Mouse (Mus musculus): Measurements from ENCODE around the gene Rab3gap2. TPM values are rescaled to one million over a fixed set of nuclear protein-coding genes. Genes with fewer than 3 reads are reported as not detected.
A peak's percentile ranks its signal among the peaks of the same experiment; 100 is the strongest.
"Not testable (repeated sequence)": the region's sequence is repeated elsewhere in the genome, so short reads cannot be mapped to it uniquely, and the experiment has no call there.

Gene Rab3gap2
- polyA plus RNA-seq, 1 experiment from 2014 or later: 21.8 TPM

GRCm38 (mm10) chr1:185306836-185307235 lies 102.9 kb downstream of the Rab3gap2 start:
- Histone ChIP-seq H3K4me3 (ENCODE audit: low read length) (no peak overlapping the region), H3K9ac (ENCODE audit: low read depth, low read length) (no peak overlapping the region), H3K27me3 (replicated peaks; ENCODE audit: control insufficient read depth, insufficient read depth, low read length) (no peaks in the 10 kb centered on the region), H3K36me3 (ENCODE audit: control insufficient read depth, insufficient read depth, low read length) (peaks cover 17% of the 10 kb centered on the region), H3K4me1 (ENCODE audit: control insufficient read depth, insufficient read depth, low read depth, low read length) (no peaks in the 10 kb centered on the region), H3K27ac (ENCODE audit: low read depth, low read length) (no peak overlapping the region), H3K4me2 (ENCODE audit: low read length) (no peak overlapping the region), H3K9me3 (ENCODE audit: control insufficient read depth, low read length) (0 out of 2 replicates have a peak, but pooled peaks cover 3% of the 10 kb centered on the region)
- 98% methylated on average over 12 of the region's 12 CpGs for WGBS
- ATAC-seq: no peak

- peaks cover 17% of the 10 kb centered on the region for H3K36me3 ChIP-seq (ENCODE audit: control insufficient read depth, insufficient read depth, low read length)
- H3K9me3 ChIP-seq (ENCODE audit: control insufficient read depth, low read length): 0 out of 2 replicates have a peak, but pooled peaks cover 3% of the 10 kb centered on the region
- H3K4me2 ChIP-seq (ENCODE audit: low read length): no peak overlapping the region
- no peaks in the 10 kb centered on the region for H3K4me1 ChIP-seq (ENCODE audit: control insufficient read depth, insufficient read depth, low read depth, low read length)
- WGBS: 95% methylated on average over 7 of the region's 7 CpGs
- ATAC-seq: no peak
- H3K9ac ChIP-seq (ENCODE audit: low read depth, low read length): no peak overlapping the region
- H3K4me3 ChIP-seq (ENCODE audit: low read length): no peak overlapping the region
- no peak overlapping the region for H3K27ac ChIP-seq (ENCODE audit: low read depth, low read length)
- no peaks in the 10 kb centered on the region for H3K27me3 ChIP-seq (replicated peaks; ENCODE audit: control insufficient read depth, insufficient read depth, low read length)
These were observed 103.7 kb downstream of the Rab3gap2 start for GRCm38 (mm10) chr1:185307645-185308044.

GRCm38 (mm10) chr1:185308334-185308733 lies 104.4 kb downstream of the Rab3gap2 start:
- Histone ChIP-seq H3K4me3 (ENCODE audit: low read length) (no peak overlapping the region), H3K9me3 (ENCODE audit: control insufficient read depth, low read length) (0 out of 2 replicates have a peak, but pooled peaks cover 3% of the 10 kb centered on the region), H3K4me2 (ENCODE audit: low read length) (no peak overlapping the region), H3K9ac (ENCODE audit: low read depth, low read length) (no peak overlapping the region), H3K27me3 (replicated peaks; ENCODE audit: control insufficient read depth, insufficient read depth, low read length) (no peaks in the 10 kb centered on the region), H3K4me1 (ENCODE audit: control insufficient read depth, insufficient read depth, low read depth, low read length) (no peaks in the 10 kb centered on the region), H3K36me3 (ENCODE audit: control insufficient read depth, insufficient read depth, low read length) (peaks cover 20% of the 10 kb centered on the region), H3K27ac (ENCODE audit: low read depth, low read length) (no peak overlapping the region)
- 98% methylated on average over 2 of the region's 2 CpGs for WGBS
- no peak for ATAC-seq

- no peak overlapping the region for H3K4me3 ChIP-seq (ENCODE audit: low read length)
- no peak overlapping the region for H3K9ac ChIP-seq (ENCODE audit: low read depth, low read length)
- peaks cover 24% of the 10 kb centered on the region for H3K36me3 ChIP-seq (ENCODE audit: control insufficient read depth, insufficient read depth, low read length)
- no peak overlapping the region for H3K27ac ChIP-seq (ENCODE audit: low read depth, low read length)
- no peaks in the 10 kb centered on the region for H3K4me1 ChIP-seq (ENCODE audit: control insufficient read depth, insufficient read depth, low read depth, low read length)
- 0 out of 2 replicates have a peak, but pooled peaks cover 3% of the 10 kb centered on the region for H3K9me3 ChIP-seq (ENCODE audit: control insufficient read depth, low read length)
- H3K4me2 ChIP-seq (ENCODE audit: low read length): no peak overlapping the region
- WGBS: 75% methylated on average over 4 of the region's 4 CpGs
- H3K27me3 ChIP-seq (replicated peaks; ENCODE audit: control insufficient read depth, insufficient read depth, low read length): no peaks in the 10 kb centered on the region
- ATAC-seq: no peak
These were observed 105.0 kb downstream of the Rab3gap2 start for GRCm38 (mm10) chr1:185308908-185309307.

- Histone ChIP-seq H3K9me3 (ENCODE audit: control insufficient read depth, low read length) (no peaks in the 10 kb centered on the region), H3K36me3 (ENCODE audit: control insufficient read depth, insufficient read depth, low read length) (peaks cover 23% of the 10 kb centered on the region), H3K27me3 (replicated peaks; ENCODE audit: control insufficient read depth, insufficient read depth, low read length) (no peaks in the 10 kb centered on the region), H3K9ac (ENCODE audit: low read depth, low read length) (no peak overlapping the region), H3K4me1 (ENCODE audit: control insufficient read depth, insufficient read depth, low read depth, low read length) (no peaks in the 10 kb centered on the region), H3K4me3 (ENCODE audit: low read length) (no peak overlapping the region), H3K4me2 (ENCODE audit: low read length) (no peak overlapping the region), H3K27ac (ENCODE audit: low read depth, low read length) (no peak overlapping the region)
- 93% methylated on average over 9 of the region's 9 CpGs for WGBS
- ATAC-seq: no peak
These were observed 108.0 kb downstream of the Rab3gap2 start for GRCm38 (mm10) chr1:185311949-185312348.

GRCm38 (mm10) chr1:185314546-185314945 lies 110.6 kb downstream of the Rab3gap2 start:
- WGBS: 92% methylated on average over 4 of the region's 4 CpGs
- no peak overlapping the region for H3K9ac ChIP-seq (ENCODE audit: low read depth, low read length)
- H3K27ac ChIP-seq (ENCODE audit: low read depth, low read length): no peak overlapping the region
- H3K36me3 ChIP-seq (ENCODE audit: control insufficient read depth, insufficient read depth, low read length): peaks cover 17% of the 10 kb centered on the region
- H3K4me2 ChIP-seq (ENCODE audit: low read length): no peak overlapping the region
- H3K4me1 ChIP-seq (ENCODE audit: control insufficient read depth, insufficient read depth, low read depth, low read length): no peaks in the 10 kb centered on the region
- H3K9me3 ChIP-seq (ENCODE audit: control insufficient read depth, low read length): no peaks in the 10 kb centered on the region
- no peak for ATAC-seq
- H3K27me3 ChIP-seq (replicated peaks; ENCODE audit: control insufficient read depth, insufficient read depth, low read length): no peaks in the 10 kb centered on the region
- H3K4me3 ChIP-seq (ENCODE audit: low read length): no peak overlapping the region

- Histone ChIP-seq H3K9ac (ENCODE audit: low read depth, low read length) (no peak overlapping the region), H3K4me1 (ENCODE audit: control insufficient read depth, insufficient read depth, low read depth, low read length) (no peaks in the 10 kb centered on the region), H3K4me3 (ENCODE audit: low read length) (no peak overlapping the region), H3K27ac (ENCODE audit: low read depth, low read length) (no peak overlapping the region), H3K9me3 (ENCODE audit: control insufficient read depth, low read length) (no peaks in the 10 kb centered on the region), H3K36me3 (ENCODE audit: control insufficient read depth, insufficient read depth, low read length) (peaks cover 23% of the 10 kb centered on the region), H3K4me2 (ENCODE audit: low read length) (no peak overlapping the region), H3K27me3 (replicated peaks; ENCODE audit: control insufficient read depth, insufficient read depth, low read length) (no peaks in the 10 kb centered on the region)
- no peak for ATAC-seq
- 84% methylated on average over 16 of the region's 16 CpGs for WGBS
These were observed 112.1 kb downstream of the Rab3gap2 start for GRCm38 (mm10) chr1:185315846-185316568.

- not testable (repeated sequence) for H3K9ac ChIP-seq (ENCODE audit: low read depth, low read length)
These were observed 123.9 kb downstream of the Rab3gap2 start for GRCm38 (mm10) chr1:185327754-185328345.

More at GRCm38 (mm10) chr1:185327754-185328345, 123.9 kb downstream of the Rab3gap2 start:
- not testable (repeated sequence) for H3K27ac ChIP-seq (ENCODE audit: low read depth, low read length); H3K9me3 ChIP-seq (ENCODE audit: control insufficient read depth, low read length); H3K4me3 ChIP-seq (ENCODE audit: low read length); H3K27me3 ChIP-seq (replicated peaks; ENCODE audit: control insufficient read depth, insufficient read depth, low read length); ATAC-seq
- Histone ChIP-seq H3K36me3 (ENCODE audit: control insufficient read depth, insufficient read depth, low read length) (peaks cover 17% of the 10 kb centered on the region; the same call in 1 of the 2 replicates), H3K4me2 (ENCODE audit: low read length) (peak overlapping the region; percentile 93), H3K4me1 (ENCODE audit: control insufficient read depth, insufficient read depth, low read depth, low read length) (peaks cover 16% of the 10 kb centered on the region)
- 63% methylated on average over 3 of the region's 3 CpGs for WGBS
